Mouse (Mus musculus): ENCODE data around the gene Map4k2. TPM values are rescaled to one million over a fixed set of nuclear protein-coding genes. Genes with fewer than 3 reads are reported as not detected.

Map4k2 gene
- 57.4 and 58.5 TPM in 2 replicates for polyA plus RNA-seq (2012; ENCODE audit: insufficient read depth, insufficient read length, missing spikeins)

- H3K4me1 ChIP-seq (ENCODE audit: control insufficient read depth, insufficient read depth, low read length) = peaks cover 16% of the 10 kb centered on the region
- peak within 1 kb of the TSS; percentile 34 for H3K27ac ChIP-seq (ENCODE audit: insufficient read depth, low read depth, low read length)
- H3K4me3 ChIP-seq (ENCODE audit: insufficient read depth, low read length) = peak within 1 kb of the TSS; percentile 85
- TF ChIP-seq POLR2A (IDR thresholded peaks at IDR 0.05; ENCODE audit: borderline replicate concordance, low read depth, low read length) (no peak), CTCF (IDR thresholded peaks at IDR 0.05; ENCODE audit: low read depth, low read length) (no peak)
Measured at GRCm38 (mm10) chr19:6340524-6341452, at the start of gene Map4k2. Gene Map4k2 (plus strand): TSS chr19:6341135.

- no peak for TF ChIP-seq POLR2A (IDR thresholded peaks at IDR 0.05; ENCODE audit: borderline replicate concordance, low read depth, low read length)
- no peak for TF ChIP-seq CTCF (IDR thresholded peaks at IDR 0.05; ENCODE audit: low read depth, low read length)
- peaks cover 75% of the 10 kb centered on the region for H3K4me1 ChIP-seq (ENCODE audit: control insufficient read depth, insufficient read depth, low read length)
- no peak overlapping the region for H3K27ac ChIP-seq (ENCODE audit: insufficient read depth, low read depth, low read length)
- no peak overlapping the region for H3K4me3 ChIP-seq (ENCODE audit: insufficient read depth, low read length)
Measured at GRCm38 (mm10) chr19:6292262-6292661, 48.7 kb upstream of the Map4k2 start.

GRCm38 (mm10) chr19:6294301-6294700 is 46.6 kb upstream of the Map4k2 start:
- TF ChIP-seq POLR2A (IDR thresholded peaks at IDR 0.05; ENCODE audit: borderline replicate concordance, low read depth, low read length) (no peak), CTCF (IDR thresholded peaks at IDR 0.05; ENCODE audit: low read depth, low read length) (no peak)
- H3K4me1 ChIP-seq (ENCODE audit: control insufficient read depth, insufficient read depth, low read length) = peaks cover 85% of the 10 kb centered on the region
- H3K27ac ChIP-seq (ENCODE audit: insufficient read depth, low read depth, low read length) = no peak overlapping the region
- H3K4me3 ChIP-seq (ENCODE audit: insufficient read depth, low read length) = no peak overlapping the region

GRCm38 (mm10) chr19:6296551-6297210 is 44.3 kb upstream of the Map4k2 start:
- no peak for TF ChIP-seq CTCF (IDR thresholded peaks at IDR 0.05; ENCODE audit: low read depth, low read length)
- TF ChIP-seq POLR2A (IDR thresholded peaks at IDR 0.05; ENCODE audit: borderline replicate concordance, low read depth, low read length) = no peak
- no peak overlapping the region for H3K4me3 ChIP-seq (ENCODE audit: insufficient read depth, low read length)
- peak overlapping the region; percentile 81 for H3K27ac ChIP-seq (ENCODE audit: insufficient read depth, low read depth, low read length)
- H3K4me1 ChIP-seq (ENCODE audit: control insufficient read depth, insufficient read depth, low read length) = peaks cover 87% of the 10 kb centered on the region

- Histone ChIP-seq H3K4me1 (ENCODE audit: control insufficient read depth, insufficient read depth, low read length) (peaks cover 87% of the 10 kb centered on the region), H3K27ac (ENCODE audit: insufficient read depth, low read depth, low read length) (peak overlapping the region; percentile 81), H3K4me3 (ENCODE audit: insufficient read depth, low read length) (0 out of 2 replicates have a peak overlapping the region, but pooled peaks have one; percentile 2)
- TF ChIP-seq POLR2A (IDR thresholded peaks at IDR 0.05; ENCODE audit: borderline replicate concordance, low read depth, low read length) = no peak
- TF ChIP-seq CTCF (IDR thresholded peaks at IDR 0.05; ENCODE audit: low read depth, low read length) = no peak
Measured at GRCm38 (mm10) chr19:6297641-6298040, 43.3 kb upstream of the Map4k2 start.

- peaks cover 86% of the 10 kb centered on the region for H3K4me1 ChIP-seq (ENCODE audit: control insufficient read depth, insufficient read depth, low read length)
- H3K27ac ChIP-seq (ENCODE audit: insufficient read depth, low read depth, low read length) = peak overlapping the region; percentile 65
- no peak overlapping the region for H3K4me3 ChIP-seq (ENCODE audit: insufficient read depth, low read length)
- TF ChIP-seq CTCF (IDR thresholded peaks at IDR 0.05; ENCODE audit: low read depth, low read length) (no peak), POLR2A (IDR thresholded peaks at IDR 0.05; ENCODE audit: borderline replicate concordance, low read depth, low read length) (no peak)
Measured at GRCm38 (mm10) chr19:6299003-6299402, 41.9 kb upstream of the Map4k2 start.

GRCm38 (mm10) chr19:6299450-6300267 is 41.3 kb upstream of the Map4k2 start:
- no peak overlapping the region for H3K4me3 ChIP-seq (ENCODE audit: insufficient read depth, low read length)
- peaks cover 89% of the 10 kb centered on the region for H3K4me1 ChIP-seq (ENCODE audit: control insufficient read depth, insufficient read depth, low read length)
- H3K27ac ChIP-seq (ENCODE audit: insufficient read depth, low read depth, low read length) = peak overlapping the region; percentile 90
- TF ChIP-seq POLR2A (IDR thresholded peaks at IDR 0.05; ENCODE audit: borderline replicate concordance, low read depth, low read length) (no peak), CTCF (IDR thresholded peaks at IDR 0.05; ENCODE audit: low read depth, low read length) (no peak)

GRCm38 (mm10) chr19:6300402-6300841 is 40.5 kb upstream of the Map4k2 start:
- H3K4me3 ChIP-seq (ENCODE audit: insufficient read depth, low read length) = no peak overlapping the region
- peaks cover 82% of the 10 kb centered on the region for H3K4me1 ChIP-seq (ENCODE audit: control insufficient read depth, insufficient read depth, low read length)
- no peak for TF ChIP-seq POLR2A (IDR thresholded peaks at IDR 0.05; ENCODE audit: borderline replicate concordance, low read depth, low read length)
- no peak for TF ChIP-seq CTCF (IDR thresholded peaks at IDR 0.05; ENCODE audit: low read depth, low read length)
- peak overlapping the region; percentile 90 for H3K27ac ChIP-seq (ENCODE audit: insufficient read depth, low read depth, low read length)

- peaks cover 67% of the 10 kb centered on the region for H3K4me1 ChIP-seq (ENCODE audit: control insufficient read depth, insufficient read depth, low read length)
- no peak overlapping the region for H3K27ac ChIP-seq (ENCODE audit: insufficient read depth, low read depth, low read length)
- no peak for TF ChIP-seq CTCF (IDR thresholded peaks at IDR 0.05; ENCODE audit: low read depth, low read length)
- no peak for TF ChIP-seq POLR2A (IDR thresholded peaks at IDR 0.05; ENCODE audit: borderline replicate concordance, low read depth, low read length)
- H3K4me3 ChIP-seq (ENCODE audit: insufficient read depth, low read length) = no peak overlapping the region
Measured at GRCm38 (mm10) chr19:6302114-6302513, 38.8 kb upstream of the Map4k2 start.
